Mouse (Mus musculus): ENCODE data around the gene Ccdc88c. TPM values are rescaled to one million over a fixed set of nuclear protein-coding genes. Genes with fewer than 3 reads are reported as not detected.

Ccdc88c gene
- polyA plus RNA-seq, 1 experiment: 41.6 TPM

DNA sequence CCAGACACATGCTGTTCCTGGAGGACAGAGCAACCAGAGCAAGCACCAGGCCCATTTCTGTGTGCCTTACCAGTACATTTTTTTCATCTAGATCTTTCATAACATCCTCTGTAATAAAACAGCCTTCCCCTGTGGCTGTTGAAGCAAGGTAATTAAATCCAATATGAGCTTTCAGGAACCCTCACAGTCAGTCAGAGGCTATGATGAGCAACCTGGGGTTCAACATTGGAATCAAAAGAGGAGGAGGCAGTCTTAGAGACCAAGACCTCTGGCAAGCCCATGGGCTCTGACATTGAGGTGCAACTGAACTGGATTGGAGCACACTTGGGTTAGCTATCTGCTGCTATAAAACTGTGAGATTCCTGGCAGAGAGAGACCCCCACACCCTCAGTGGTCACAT lies 163.8 kb downstream of the Ccdc88c start:
- Histone ChIP-seq H3K4me1 (ENCODE audit: control insufficient read depth, insufficient read depth, low read length) (no peaks in the 10 kb centered on the region; the same call in 1 of the 2 replicates), H3K27ac (ENCODE audit: control insufficient read depth, insufficient read depth, low read depth, low read length) (no peak overlapping the region), H3K36me3 (ENCODE audit: control insufficient read depth, insufficient read depth, low read length) (no peaks in the 10 kb centered on the region), H3K4me3 (ENCODE audit: control insufficient read depth, low read depth, low read length) (no peak overlapping the region), H3K27me3 (ENCODE audit: control insufficient read depth, insufficient read depth, low read length) (no peaks in the 10 kb centered on the region)
- TF ChIP-seq POLR2A (IDR thresholded peaks at IDR 0.05; ENCODE audit: control insufficient read depth, low read depth, low read length): no peak
- TF ChIP-seq CTCF (IDR thresholded peaks at IDR 0.05; ENCODE audit: control insufficient read depth, insufficient read depth, insufficient replicate concordance, low read depth, low read length): no peak

DNA sequence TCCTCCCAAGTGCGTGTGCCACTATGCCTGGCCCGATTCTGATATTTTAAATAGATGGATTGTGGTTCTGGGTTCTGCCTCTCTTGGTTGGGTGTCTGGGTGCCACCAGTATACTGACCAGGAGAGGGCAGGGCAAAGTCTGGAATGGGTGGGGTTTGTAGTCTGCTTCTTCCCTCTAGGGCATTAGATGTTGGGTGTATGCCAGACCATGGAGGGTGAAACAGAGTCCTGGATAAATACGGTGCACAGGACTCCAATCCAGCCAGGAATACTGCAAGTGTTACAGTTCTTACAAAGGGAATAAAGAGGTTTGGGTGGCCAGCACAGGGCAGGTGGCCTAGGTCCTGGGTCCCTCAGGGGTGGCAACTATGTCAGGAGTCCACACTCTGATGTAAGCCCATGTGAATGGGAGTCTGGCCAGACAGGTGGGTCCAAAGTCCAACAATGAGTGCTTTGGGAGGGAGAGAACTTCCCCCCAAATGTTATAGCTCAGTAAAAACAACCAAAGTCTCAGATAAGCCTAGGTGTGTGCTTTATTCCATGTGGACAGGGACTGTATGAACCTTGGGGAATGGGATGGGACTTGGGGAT lies 165.9 kb downstream of the Ccdc88c start:
- Histone ChIP-seq H3K36me3 (ENCODE audit: control insufficient read depth, insufficient read depth, low read length) (no peaks in the 10 kb centered on the region), H3K27ac (ENCODE audit: control insufficient read depth, insufficient read depth, low read depth, low read length) (no peak overlapping the region), H3K4me1 (ENCODE audit: control insufficient read depth, insufficient read depth, low read length) (no peaks in the 10 kb centered on the region; the same call in 1 of the 2 replicates), H3K27me3 (ENCODE audit: control insufficient read depth, insufficient read depth, low read length) (no peaks in the 10 kb centered on the region), H3K4me3 (ENCODE audit: control insufficient read depth, low read depth, low read length) (no peak overlapping the region)
- TF ChIP-seq POLR2A (IDR thresholded peaks at IDR 0.05; ENCODE audit: control insufficient read depth, low read depth, low read length) (no peak), CTCF (IDR thresholded peaks at IDR 0.05; ENCODE audit: control insufficient read depth, insufficient read depth, insufficient replicate concordance, low read depth, low read length) (no peak)

DNA sequence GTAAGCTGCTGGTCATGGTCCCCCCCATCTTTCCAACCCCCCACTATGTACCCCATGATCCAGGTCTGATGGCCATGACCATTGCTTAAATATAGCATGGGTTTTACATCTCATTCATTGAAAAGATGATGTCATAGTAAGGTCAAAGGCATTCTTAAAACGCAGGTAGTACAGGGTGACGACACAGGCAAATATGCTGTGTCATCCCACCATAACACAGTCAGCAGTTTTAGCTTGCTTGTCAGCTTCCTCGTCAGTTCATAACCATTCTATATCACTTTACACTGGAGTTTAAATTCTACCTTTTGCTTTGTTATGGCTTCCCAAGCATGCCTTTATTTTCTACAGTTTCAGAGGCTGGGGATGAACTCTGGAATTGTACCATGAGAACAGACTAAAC lies 166.6 kb downstream of the Ccdc88c start:
- H3K4me3 ChIP-seq (ENCODE audit: control insufficient read depth, low read depth, low read length): no peak overlapping the region
- no peak overlapping the region for H3K27ac ChIP-seq (ENCODE audit: control insufficient read depth, insufficient read depth, low read depth, low read length)
- H3K27me3 ChIP-seq (ENCODE audit: control insufficient read depth, insufficient read depth, low read length): no peaks in the 10 kb centered on the region
- H3K4me1 ChIP-seq (ENCODE audit: control insufficient read depth, insufficient read depth, low read length): no peaks in the 10 kb centered on the region; the same call in 1 of the 2 replicates
- TF ChIP-seq CTCF (IDR thresholded peaks at IDR 0.05; ENCODE audit: control insufficient read depth, insufficient read depth, insufficient replicate concordance, low read depth, low read length): no peak
- TF ChIP-seq POLR2A (IDR thresholded peaks at IDR 0.05; ENCODE audit: control insufficient read depth, low read depth, low read length): no peak
- H3K36me3 ChIP-seq (ENCODE audit: control insufficient read depth, insufficient read depth, low read length): no peaks in the 10 kb centered on the region

Other genes starting within 250 kb of the Ccdc88c start
- gene Dglucy, start 250.0 kb downstream of the Ccdc88c start, polyA plus RNA-seq (2012; rRNA removed): 1.0 and 1.1 TPM in 2 replicates
- 2.9 and 3.1 TPM in 2 replicates for gene Gpr68, start 120.9 kb downstream of the Ccdc88c start, polyA plus RNA-seq (2012; rRNA removed)
- gene Ppp4r3a, start 54.6 kb upstream of the Ccdc88c start, polyA plus RNA-seq (2012; rRNA removed): 8.4 and 9.8 TPM in 2 replicates

All from testis, adult 2 months (tissue).